Mouse (Mus musculus): ENCODE data around the gene Tnnc2. TPM values are rescaled to one million over a fixed set of nuclear protein-coding genes. Genes with fewer than 3 reads are reported as not detected.

Tnnc2 gene
- not detected in 2 replicates for polyA plus RNA-seq (2016; fragmentation: Nextera tagmentation; extraction: Ambion mirVana)

- 0 out of 2 replicates have a peak, but pooled peaks cover 14% of the 10 kb centered on the region for H3K27me3 ChIP-seq (replicated peaks; ENCODE audit: low read depth, poor library complexity, severe bottlenecking)
- H3K4me1 ChIP-seq = no peaks in the 10 kb centered on the region; the same call in 1 of the 2 replicates
- H3K4me3 ChIP-seq = no peak within 1 kb of the TSS
- 72% methylated on average over 8 of the region's 8 CpGs for WGBS
- no peaks in the 10 kb centered on the region for H3K9me3 ChIP-seq
- no peaks in the 10 kb centered on the region for H3K36me3 ChIP-seq (replicated peaks)
- DNase-seq (ENCODE audit: low spot score) = no peak
- H3K27ac ChIP-seq (replicated peaks) = no peak within 1 kb of the TSS
These were observed at the start of gene Tnnc2 for GRCm38 (mm10) chr2:164779481-164780086. Gene Tnnc2, minus strand, starts transcription at chr2:164779967.

- WGBS = 95% methylated on average over 1 of the region's 1 CpGs
- Histone ChIP-seq H3K36me3 (replicated peaks) (peaks cover 50% of the 10 kb centered on the region), H3K27me3 (replicated peaks; ENCODE audit: low read depth, poor library complexity, severe bottlenecking) (no peaks in the 10 kb centered on the region)
These were observed 49.3 kb upstream of the Tnnc2 start for GRCm38 (mm10) chr2:164829090-164829489.

GRCm38 (mm10) chr2:164828437-164828836, 48.7 kb upstream of the Tnnc2 start, which contains the start of gene Spata25:
Gene Spata25, minus strand, starts transcription at chr2:164828537.
- DNase-seq (ENCODE audit: low spot score) = no peak
- H3K36me3 ChIP-seq (replicated peaks) = peaks cover 50% of the 10 kb centered on the region
- no peaks in the 10 kb centered on the region for H3K9me3 ChIP-seq
- 87% methylated on average over 6 of the region's 6 CpGs for WGBS
- no peak within 1 kb of the TSS for H3K27ac ChIP-seq (replicated peaks)
- no peak within 1 kb of the TSS for H3K4me3 ChIP-seq
- peaks cover 18% of the 10 kb centered on the region for H3K4me1 ChIP-seq
- H3K27me3 ChIP-seq (replicated peaks; ENCODE audit: low read depth, poor library complexity, severe bottlenecking) = no peaks in the 10 kb centered on the region

More at GRCm38 (mm10) chr2:164829090-164829489, 49.3 kb upstream of the Tnnc2 start:
- peaks cover 17% of the 10 kb centered on the region for H3K4me1 ChIP-seq
- H3K9me3 ChIP-seq = no peaks in the 10 kb centered on the region
- no peak overlapping the region for H3K27ac ChIP-seq (replicated peaks)
- DNase-seq (ENCODE audit: low spot score) = no peak
- H3K4me3 ChIP-seq = no peak overlapping the region

- DNase-seq (ENCODE audit: low spot score) = no peak
- Histone ChIP-seq H3K27me3 (replicated peaks; ENCODE audit: low read depth, poor library complexity, severe bottlenecking) (no peaks in the 10 kb centered on the region), H3K36me3 (replicated peaks) (peaks cover 50% of the 10 kb centered on the region), H3K4me3 (no peak overlapping the region), H3K4me1 (peaks cover 13% of the 10 kb centered on the region), H3K9me3 (no peaks in the 10 kb centered on the region), H3K27ac (replicated peaks) (no peak overlapping the region)
- WGBS = 91% methylated on average over 16 of the region's 16 CpGs
These were observed 47.5 kb upstream of the Tnnc2 start for GRCm38 (mm10) chr2:164827146-164827850.

GRCm38 (mm10) chr2:164825521-164825920, 45.8 kb upstream of the Tnnc2 start:
- H3K9me3 ChIP-seq = no peaks in the 10 kb centered on the region
- 93% methylated on average over 17 of the region's 17 CpGs for WGBS
- H3K4me3 ChIP-seq = no peak overlapping the region
- no peaks in the 10 kb centered on the region for H3K27me3 ChIP-seq (replicated peaks; ENCODE audit: low read depth, poor library complexity, severe bottlenecking)
- H3K27ac ChIP-seq (replicated peaks) = no peak overlapping the region
- no peak for DNase-seq (ENCODE audit: low spot score)
- H3K4me1 ChIP-seq = peaks cover 15% of the 10 kb centered on the region
- H3K36me3 ChIP-seq (replicated peaks) = peaks cover 62% of the 10 kb centered on the region

GRCm38 (mm10) chr2:164823969-164824368, 44.2 kb upstream of the Tnnc2 start:
- no peak for DNase-seq (ENCODE audit: low spot score)
- peaks cover 15% of the 10 kb centered on the region for H3K4me1 ChIP-seq
- H3K4me3 ChIP-seq = peak overlapping the region; percentile 85; the same call in 1 of the 2 replicates
- H3K36me3 ChIP-seq (replicated peaks) = peaks cover 68% of the 10 kb centered on the region
- no peak overlapping the region for H3K27ac ChIP-seq (replicated peaks)
- no peaks in the 10 kb centered on the region for H3K9me3 ChIP-seq
- whole genome bisulfite sequencing = 93% methylated on average over 4 of the region's 4 CpGs
- H3K27me3 ChIP-seq (replicated peaks; ENCODE audit: low read depth, poor library complexity, severe bottlenecking) = no peaks in the 10 kb centered on the region

GRCm38 (mm10) chr2:164823181-164823585, 43.4 kb upstream of the Tnnc2 start:
- H3K4me3 ChIP-seq = peak overlapping the region; percentile 85
- H3K36me3 ChIP-seq (replicated peaks) = peaks cover 61% of the 10 kb centered on the region
- 3% methylated on average over 10 of the region's 10 CpGs for WGBS
- no peaks in the 10 kb centered on the region for H3K27me3 ChIP-seq (replicated peaks; ENCODE audit: low read depth, poor library complexity, severe bottlenecking)
- H3K4me1 ChIP-seq = peaks cover 15% of the 10 kb centered on the region
- peak overlapping the region; percentile 88 for H3K27ac ChIP-seq (replicated peaks)
- H3K9me3 ChIP-seq = no peaks in the 10 kb centered on the region
- DNase-seq (ENCODE audit: low spot score) = peak; percentile 61

- Histone ChIP-seq H3K36me3 (replicated peaks) (peaks cover 57% of the 10 kb centered on the region), H3K27ac (replicated peaks) (peak within 1 kb of the TSS; percentile 88), H3K4me3 (peak within 1 kb of the TSS; percentile 85), H3K27me3 (replicated peaks; ENCODE audit: low read depth, poor library complexity, severe bottlenecking) (no peaks in the 10 kb centered on the region), H3K9me3 (no peaks in the 10 kb centered on the region), H3K4me1 (peaks cover 18% of the 10 kb centered on the region)
- DNase-seq (ENCODE audit: low spot score) = peak; percentile 99
- WGBS = 2% methylated on average over 32 of the region's 32 CpGs
These were observed 42.9 kb upstream of the Tnnc2 start, which contains the start of gene Zswim1 for GRCm38 (mm10) chr2:164822636-164823165. Gene Zswim1, plus strand, starts transcription at chr2:164822686.

- Histone ChIP-seq H3K27ac (replicated peaks) (no peak overlapping the region), H3K4me3 (no peak overlapping the region), H3K36me3 (replicated peaks) (peaks cover 40% of the 10 kb centered on the region), H3K27me3 (replicated peaks; ENCODE audit: low read depth, poor library complexity, severe bottlenecking) (no peaks in the 10 kb centered on the region), H3K9me3 (no peaks in the 10 kb centered on the region), H3K4me1 (peaks cover 27% of the 10 kb centered on the region)
- DNase-seq (ENCODE audit: low spot score) = no peak
- 84% methylated on average over 6 of the region's 6 CpGs for WGBS
These were observed 41.3 kb upstream of the Tnnc2 start for GRCm38 (mm10) chr2:164821060-164821459.

GRCm38 (mm10) chr2:164817703-164818102, 37.9 kb upstream of the Tnnc2 start:
- peaks cover 26% of the 10 kb centered on the region for H3K36me3 ChIP-seq (replicated peaks)
- H3K4me1 ChIP-seq = peaks cover 19% of the 10 kb centered on the region
- peak; percentile 45 for DNase-seq (ENCODE audit: low spot score)
- 59% methylated on average over 5 of the region's 5 CpGs for WGBS
- H3K9me3 ChIP-seq = no peaks in the 10 kb centered on the region
- no peaks in the 10 kb centered on the region for H3K27me3 ChIP-seq (replicated peaks; ENCODE audit: low read depth, poor library complexity, severe bottlenecking)
- no peak overlapping the region for H3K4me3 ChIP-seq
- H3K27ac ChIP-seq (replicated peaks) = no peak overlapping the region

- Histone ChIP-seq H3K9me3 (no peaks in the 10 kb centered on the region), H3K4me1 (peaks cover 14% of the 10 kb centered on the region), H3K36me3 (replicated peaks) (peaks cover 26% of the 10 kb centered on the region), H3K27me3 (replicated peaks; ENCODE audit: low read depth, poor library complexity, severe bottlenecking) (no peaks in the 10 kb centered on the region), H3K4me3 (no peak overlapping the region), H3K27ac (replicated peaks) (no peak overlapping the region)
- whole genome bisulfite sequencing = 88% methylated on average over 6 of the region's 6 CpGs
- no peak for DNase-seq (ENCODE audit: low spot score)
These were observed 37.4 kb upstream of the Tnnc2 start for GRCm38 (mm10) chr2:164817206-164817605.

GRCm38 (mm10) chr2:164815821-164816220, 36.1 kb upstream of the Tnnc2 start:
- DNase-seq (ENCODE audit: low spot score) = no peak
- 90% methylated on average over 8 of the region's 8 CpGs for WGBS

More at GRCm38 (mm10) chr2:164815821-164816220, 36.1 kb upstream of the Tnnc2 start:
- Histone ChIP-seq H3K4me3 (no peak overlapping the region), H3K27ac (replicated peaks) (no peak overlapping the region), H3K4me1 (peaks cover 12% of the 10 kb centered on the region), H3K27me3 (replicated peaks; ENCODE audit: low read depth, poor library complexity, severe bottlenecking) (no peaks in the 10 kb centered on the region), H3K36me3 (replicated peaks) (peaks cover 16% of the 10 kb centered on the region), H3K9me3 (no peaks in the 10 kb centered on the region)

All from embryonic facial prominence, embryonic 10.5 days (tissue).